Mouse (Mus musculus): ENCODE measurements around the gene Scaf8. TPM values are rescaled to one million over a fixed set of nuclear protein-coding genes. Genes with fewer than 3 reads are reported as not detected.

The Scaf8 gene
- total and polyA plus RNA-seq, 3 experiments: 23.9 to 47.3 (median 30.7) TPM

DNA sequence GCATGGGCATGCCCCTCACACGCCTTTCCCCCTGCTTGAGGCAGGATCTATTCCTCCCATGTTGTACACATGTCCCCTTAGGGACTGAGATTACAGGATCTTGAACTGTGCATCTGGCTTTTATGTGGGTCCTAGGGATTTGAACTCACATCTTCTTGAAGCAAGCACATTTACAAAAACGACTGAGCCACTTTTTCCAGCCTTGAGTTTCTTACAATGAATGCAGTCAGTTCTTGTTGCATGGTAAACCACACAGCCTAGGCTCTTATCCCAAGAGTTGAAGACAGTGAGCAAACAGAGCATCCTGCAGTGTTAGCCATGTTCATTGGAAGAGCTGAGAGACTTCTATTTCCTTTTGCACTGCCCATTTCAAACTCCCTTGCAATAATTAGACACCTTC is 108.3 kb downstream of the Scaf8 start:
- Histone ChIP-seq H3K27me3 (replicated peaks) (no peaks in the 10 kb centered on the region), H3K9me3 (replicated peaks; ENCODE audit: low read length) (no peaks in the 10 kb centered on the region), H3K36me3 (replicated peaks in 1 of 2; ENCODE audit: control insufficient read depth in 1 of 2, insufficient read depth in 1 of 2, low read length in 1 of 2) (peaks cover 2 to 49% of the 10 kb centered on the region in 2 experiments), H3K9ac (ENCODE audit: insufficient read depth, low read depth) (no peak overlapping the region), H3K79me2 (replicated peaks; ENCODE audit: control insufficient read depth, extremely low read depth, insufficient read depth, poor library complexity, severe bottlenecking) (peaks cover 2% of the 10 kb centered on the region), H3K4me3 (replicated peaks in 1 of 3; ENCODE audit: low read depth in 2 of 3, low read length in 2 of 3, poor library complexity in 1 of 3) (no peak overlapping the region), H3K4me2 (ENCODE audit: insufficient read depth, low read depth, poor library complexity, severe bottlenecking) (no peak overlapping the region), H3K27ac (ENCODE audit: insufficient read depth, low read depth) (peak overlapping the region; percentile 43; the same call in 1 of the 2 replicates), H3K4me1 (ENCODE audit: control insufficient read depth in 1 of 2, insufficient read depth in 2 of 2) (peaks cover 0 to 44% of the 10 kb centered on the region in 2 experiments; a peak in 2 of 4 replicates)
- dilution Hi-C loops (cut with MboI; ENCODE audit: extremely low pct_ligation_motif_present, extremely low pct_unique_long_range_greater_than_20kb, low sequenced_read_pairs): no loop called here
- TF ChIP-seq JUND (conservative IDR thresholded peaks at IDR 0.05; ENCODE audit: low read depth, low read length) (no peak), HCFC1 (IDR thresholded peaks at IDR 0.05; ENCODE audit: low read depth, low read length) (no peak), USF2 (conservative IDR thresholded peaks at IDR 0.05; ENCODE audit: low read depth, low read length) (no peak), ZKSCAN1 (IDR thresholded peaks at IDR 0.05; ENCODE audit: borderline replicate concordance, low read depth, low read length) (no peak), KAT2A (IDR thresholded peaks at IDR 0.05; ENCODE audit: insufficient replicate concordance, low read length) (no peak), RAD21 (IDR thresholded peaks at IDR 0.05; ENCODE audit: low read depth, low read length) (no peak), ZC3H11A (IDR thresholded peaks at IDR 0.05; ENCODE audit: low read depth, low read length) (no peak), ZMIZ1 (IDR thresholded peaks at IDR 0.05; ENCODE audit: low read depth, low read length) (no peak), GABPA (IDR thresholded peaks at IDR 0.05; ENCODE audit: insufficient replicate concordance, low read depth, low read length) (no peak), CTCF (conservative IDR thresholded peaks at IDR 0.05 in 1 of 2, IDR thresholded peaks at IDR 0.05 in 1 of 2; ENCODE audit: low read depth in 2 of 2, low read length in 2 of 2) (no peak), ELF1 (IDR thresholded peaks at IDR 0.05; ENCODE audit: low read depth, low read length) (no peak), SIN3A (IDR thresholded peaks at IDR 0.05; ENCODE audit: low read length) (no peak), POLR2AphosphoS2 (IDR thresholded peaks at IDR 0.05; ENCODE audit: low read depth, low read length) (no peak), USF1 (IDR thresholded peaks at IDR 0.05; ENCODE audit: low read depth, low read length) (no peak), UBTF (IDR thresholded peaks at IDR 0.05; ENCODE audit: low read depth, low read length) (no peak), MXI1 (IDR thresholded peaks at IDR 0.05; ENCODE audit: low read depth, low read length) (no peak), ZNF384 (IDR thresholded peaks at IDR 0.05; ENCODE audit: low read depth, low read length) (no peak)
- in situ Hi-C loops (cut with MboI; ENCODE audit: low pct_ligation_motif_present, low pct_unique_long_range_greater_than_20kb, low sequenced_read_pairs): no loop called here
- DNase-seq (ENCODE audit: extremely low read depth): no peak

DNA sequence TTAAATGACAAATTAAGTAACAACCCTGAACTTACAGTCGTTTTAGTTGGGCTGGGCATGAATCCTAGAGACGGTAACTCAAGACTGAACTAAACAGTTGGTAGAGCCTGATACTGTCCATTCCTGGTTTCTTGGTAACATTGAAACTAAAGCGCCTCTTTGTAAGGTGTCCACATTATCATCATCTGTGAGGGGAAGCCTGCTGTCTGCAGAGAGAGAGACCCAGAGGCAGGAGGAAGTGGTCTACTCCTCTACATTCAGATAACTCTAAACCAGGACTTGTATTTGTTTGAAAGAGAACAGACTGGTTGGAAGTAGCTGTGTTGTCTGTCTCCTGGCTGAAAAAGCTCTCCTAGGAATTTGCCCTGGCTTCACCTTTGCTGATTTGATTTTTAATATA is 108.9 kb downstream of the Scaf8 start:
- no peak for DNase-seq (ENCODE audit: extremely low read depth)
- in situ Hi-C loops (cut with MboI; ENCODE audit: low pct_ligation_motif_present, low pct_unique_long_range_greater_than_20kb, low sequenced_read_pairs): no loop called here
- TF ChIP-seq ZC3H11A (IDR thresholded peaks at IDR 0.05; ENCODE audit: low read depth, low read length): no peak
- TF ChIP-seq CTCF (conservative IDR thresholded peaks at IDR 0.05 in 1 of 2, IDR thresholded peaks at IDR 0.05 in 1 of 2; ENCODE audit: low read depth in 2 of 2, low read length in 2 of 2): no peak
- TF ChIP-seq POLR2A (IDR thresholded peaks at IDR 0.05; ENCODE audit: low read depth, low read length): no peak
- TF ChIP-seq GABPA (IDR thresholded peaks at IDR 0.05; ENCODE audit: insufficient replicate concordance, low read depth, low read length): no peak
- TF ChIP-seq ELF1 (IDR thresholded peaks at IDR 0.05; ENCODE audit: low read depth, low read length): no peak
- no peak for TF ChIP-seq NRF1 (IDR thresholded peaks at IDR 0.05; ENCODE audit: low read depth, low read length)
- Histone ChIP-seq H3K27ac (ENCODE audit: insufficient read depth, low read depth) (peak overlapping the region; percentile 39; the same call in 1 of the 2 replicates), H3K4me3 (replicated peaks in 1 of 3; ENCODE audit: low read depth in 2 of 3, low read length in 2 of 3, poor library complexity in 1 of 3) (no peak overlapping the region), H3K9ac (ENCODE audit: insufficient read depth, low read depth) (peak overlapping the region; percentile 19; the same call in 1 of the 2 replicates), H3K27me3 (replicated peaks) (no peaks in the 10 kb centered on the region), H3K4me1 (ENCODE audit: control insufficient read depth in 1 of 2, insufficient read depth in 2 of 2) (peaks cover 0 to 48% of the 10 kb centered on the region in 2 experiments; a peak in 2 of 4 replicates), H3K36me3 (replicated peaks in 1 of 2; ENCODE audit: control insufficient read depth in 1 of 2, insufficient read depth in 1 of 2, low read length in 1 of 2) (peaks cover 2 to 48% of the 10 kb centered on the region in 2 experiments), H3K79me2 (replicated peaks; ENCODE audit: control insufficient read depth, extremely low read depth, insufficient read depth, poor library complexity, severe bottlenecking) (peaks cover 2% of the 10 kb centered on the region), H3K4me2 (ENCODE audit: insufficient read depth, low read depth, poor library complexity, severe bottlenecking) (peak overlapping the region; percentile 37; the same call in 1 of the 2 replicates), H3K9me3 (replicated peaks; ENCODE audit: low read length) (no peaks in the 10 kb centered on the region)
- dilution Hi-C loops (cut with MboI; ENCODE audit: extremely low pct_ligation_motif_present, extremely low pct_unique_long_range_greater_than_20kb, low sequenced_read_pairs): no loop called here
